Mouse (Mus musculus) kidney, adult 8-10 months (tissue): ENCODE measurements around the gene Srxn1.
A peak's percentile ranks its signal among the peaks of the same experiment; 100 is the strongest.

Source experiments
- DNase-seq, 2 experiments: peaks; one replicate each; pipeline ENCODE4 v3.0.0; 2022

Gene Srxn1

GRCm38 (mm10) chr2:152122896-152123295 lies 17.6 kb downstream of the Srxn1 start:
- no peak for DNase-seq

- DNase-seq, result no peak
These were observed 23.3 kb downstream of the Srxn1 start for GRCm38 (mm10) chr2:152128597-152128996.

GRCm38 (mm10) chr2:152129778-152130177 lies 24.5 kb downstream of the Srxn1 start:
- DNase-seq, result no peak

GRCm38 (mm10) chr2:152132016-152132415 lies 26.7 kb downstream of the Srxn1 start:
- DNase-seq, result no peak

GRCm38 (mm10) chr2:152132691-152133090 lies 27.4 kb downstream of the Srxn1 start:
- DNase-seq, result no peak

- no peak for DNase-seq
These were observed 34.1 kb downstream of the Srxn1 start for GRCm38 (mm10) chr2:152139191-152139987.

GRCm38 (mm10) chr2:152140941-152141340 lies 35.6 kb downstream of the Srxn1 start:
- no peak for DNase-seq

- DNase-seq, result no peak
These were observed 36.2 kb downstream of the Srxn1 start for GRCm38 (mm10) chr2:152141491-152141890.

GRCm38 (mm10) chr2:152142046-152142445 lies 36.7 kb downstream of the Srxn1 start:
- peak; percentile 46 to 50 for DNase-seq

GRCm38 (mm10) chr2:152142571-152142970 lies 37.3 kb downstream of the Srxn1 start:
- DNase-seq, result no peak

GRCm38 (mm10) chr2:152143279-152144157 lies 38.2 kb downstream of the Srxn1 start, which contains the start of gene Tcf15:
Gene Tcf15 (plus strand): TSS chr2:152143561.
- DNase-seq, result peak; percentile 50 to 61

GRCm38 (mm10) chr2:152144158-152144450 lies 38.8 kb downstream of the Srxn1 start:
- no peak for DNase-seq

- DNase-seq, result no peak
These were observed 39.2 kb downstream of the Srxn1 start for GRCm38 (mm10) chr2:152144501-152144900.

- DNase-seq, result no peak
These were observed 40.4 kb downstream of the Srxn1 start for GRCm38 (mm10) chr2:152145711-152146110.

GRCm38 (mm10) chr2:152147079-152147478 lies 41.8 kb downstream of the Srxn1 start:
- DNase-seq, result no peak

- DNase-seq, result no peak
These were observed 43.4 kb downstream of the Srxn1 start for GRCm38 (mm10) chr2:152148675-152149074.

GRCm38 (mm10) chr2:152149891-152150290 lies 44.6 kb downstream of the Srxn1 start:
- DNase-seq, result no peak

- peak; percentile 17 to 29 for DNase-seq
These were observed 45.1 kb downstream of the Srxn1 start for GRCm38 (mm10) chr2:152150373-152150772.

GRCm38 (mm10) chr2:152153361-152153760 lies 48.0 kb downstream of the Srxn1 start:
- DNase-seq, result no peak

GRCm38 (mm10) chr2:152155414-152156208 lies 50.3 kb downstream of the Srxn1 start:
- peak; percentile 45 to 48 for DNase-seq

GRCm38 (mm10) chr2:152156471-152156870 lies 51.2 kb downstream of the Srxn1 start:
- no peak for DNase-seq

- DNase-seq, result no peak
These were observed 54.2 kb downstream of the Srxn1 start for GRCm38 (mm10) chr2:152159487-152159886.
